Mouse (Mus musculus) kidney, adult 11 months (tissue): Measurements from ENCODE around the gene Hdac4.

Experiments
- DNase-seq: peaks from one replicate; pipeline ENCODE4 v3.0.0; 2022

Hdac4 gene

GRCm38 (mm10) chr1:91915961-91916360 lies 279.5 kb downstream of the Hdac4 start:
- DNase-seq, result no peak

GRCm38 (mm10) chr1:91914648-91915047 lies 280.9 kb downstream of the Hdac4 start:
- no peak for DNase-seq

GRCm38 (mm10) chr1:91913850-91914249 lies 281.6 kb downstream of the Hdac4 start:
- peak; percentile 24 for DNase-seq

GRCm38 (mm10) chr1:91912227-91913119 lies 283.0 kb downstream of the Hdac4 start:
- no peak for DNase-seq

DNA sequence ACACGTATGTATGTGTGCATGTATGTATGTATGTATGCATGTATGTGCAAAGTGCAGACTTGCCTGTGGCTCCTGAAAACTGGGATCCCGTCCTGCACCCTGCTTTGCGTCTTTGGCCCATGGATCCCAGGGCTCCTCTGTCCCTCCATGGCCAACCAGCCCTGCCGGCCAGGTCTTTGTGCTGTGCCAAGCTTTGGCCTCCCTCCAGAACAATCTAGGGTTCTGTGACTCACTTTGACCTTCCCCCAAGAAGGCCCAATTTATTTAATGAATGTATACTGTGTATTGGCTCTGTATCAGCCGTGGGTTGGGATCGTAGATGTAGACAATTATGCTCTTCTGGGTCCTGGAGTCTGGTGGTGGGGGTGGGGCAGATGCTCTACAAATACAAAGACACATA lies 290.2 kb downstream of the Hdac4 start:
- no peak for DNase-seq

DNA sequence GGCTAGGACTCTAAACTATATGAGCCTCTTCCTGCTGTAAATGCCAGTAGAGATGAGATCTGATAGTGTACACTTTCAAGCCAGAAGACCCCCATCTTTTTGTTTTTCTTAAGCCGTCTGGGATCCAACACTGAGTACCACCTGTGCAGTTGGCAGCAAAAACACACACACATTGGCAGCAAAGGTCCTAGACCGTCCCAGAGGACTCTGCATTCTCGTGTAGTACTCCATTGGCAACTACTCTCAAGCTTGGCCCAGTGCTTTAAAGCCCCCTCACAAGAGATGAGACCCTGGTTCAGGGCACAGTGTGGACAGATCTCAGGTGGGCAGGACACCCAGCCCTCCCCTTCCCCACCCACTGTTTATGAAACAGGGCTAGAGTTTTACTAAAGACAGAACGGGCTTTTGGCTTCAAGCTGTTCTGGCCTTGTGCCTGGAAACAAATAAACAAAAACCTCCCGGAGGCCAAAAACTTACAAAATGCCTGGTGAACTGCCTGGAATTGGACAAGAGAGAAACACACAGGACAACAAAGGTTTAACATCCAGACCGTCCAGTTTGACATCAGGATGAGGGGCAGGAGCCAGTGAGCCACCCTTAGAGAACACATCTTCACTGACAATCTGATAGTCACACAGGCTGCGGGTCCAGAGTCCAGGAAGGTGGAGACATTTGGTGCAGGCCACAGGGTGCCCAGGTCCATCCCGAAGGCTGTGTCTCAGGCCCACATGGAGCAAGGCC lies 292.1 kb downstream of the Hdac4 start:
- DNase-seq, result peak; percentile 28

DNA sequence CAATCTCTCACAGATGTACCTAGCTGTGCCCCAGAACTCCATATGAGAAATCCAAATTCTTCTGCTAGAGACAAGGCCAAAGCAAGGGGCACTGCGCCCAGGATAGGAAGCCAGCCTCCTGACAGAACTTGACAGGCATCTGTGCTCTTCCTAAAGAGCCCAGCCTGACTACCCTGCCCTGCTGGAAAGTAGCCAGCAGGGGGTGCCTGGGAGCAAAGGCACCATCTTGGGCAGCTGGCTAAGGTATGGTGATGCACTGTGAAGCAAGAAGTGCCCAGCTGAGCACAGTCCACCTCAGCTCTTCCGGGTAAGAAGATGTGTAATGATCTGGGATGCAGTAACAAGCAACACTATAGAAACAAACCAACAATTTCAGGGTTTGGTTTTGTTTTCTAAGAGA lies 298.4 kb downstream of the Hdac4 start:
- no peak for DNase-seq

- DNase-seq, result no peak
Measured at GRCm38 (mm10) chr1:91894286-91894685, 301.2 kb downstream of the Hdac4 start.

DNA sequence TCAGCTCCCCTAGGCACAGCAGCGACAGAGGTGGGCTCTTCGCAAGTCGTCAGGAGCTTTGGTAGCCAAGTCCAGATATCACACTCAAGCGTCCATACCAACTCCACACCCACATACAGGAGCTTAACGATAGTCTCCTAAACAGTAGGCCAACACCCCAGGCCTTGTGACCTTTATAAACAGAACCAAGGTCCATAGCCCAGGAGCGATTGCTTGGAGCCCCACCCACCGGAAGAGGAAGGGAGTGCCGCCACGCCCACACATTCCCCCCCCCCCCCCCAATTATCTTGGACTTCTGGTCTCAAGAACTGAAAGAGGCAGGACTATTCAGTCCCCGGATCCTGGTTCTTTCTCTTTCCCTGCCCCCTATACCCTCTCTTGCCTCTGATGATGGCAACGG lies 301.9 kb downstream of the Hdac4 start:
- DNase-seq, result no peak

GRCm38 (mm10) chr1:91883115-91883514 lies 312.4 kb downstream of the Hdac4 start:
- DNase-seq, result no peak

- DNase-seq, result no peak
Measured at GRCm38 (mm10) chr1:91880899-91881298, 314.6 kb downstream of the Hdac4 start.

DNA sequence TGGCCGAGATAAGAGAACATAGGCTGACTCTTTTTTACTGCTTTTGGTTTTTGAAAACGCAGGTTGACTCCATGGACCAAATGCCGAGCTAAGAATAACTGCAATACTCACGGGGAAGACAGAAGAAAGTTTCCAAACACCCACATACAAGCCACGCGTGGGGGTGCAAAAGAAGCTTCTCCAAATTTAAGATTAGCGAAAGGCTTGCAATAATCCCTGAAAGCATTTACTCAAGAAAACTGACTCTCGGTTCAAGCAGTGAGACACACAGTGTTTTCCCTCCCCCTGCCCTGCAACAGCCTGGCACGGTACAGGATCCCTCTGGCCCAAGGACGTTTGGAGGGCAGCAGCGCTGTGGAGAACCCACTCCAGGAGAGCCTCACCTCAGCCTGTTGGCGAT lies 315.3 kb downstream of the Hdac4 start:
- DNase-seq, result no peak
